11 mouse cellular contexts compared by ENCODE assay signal in the genomic region with DNA sequence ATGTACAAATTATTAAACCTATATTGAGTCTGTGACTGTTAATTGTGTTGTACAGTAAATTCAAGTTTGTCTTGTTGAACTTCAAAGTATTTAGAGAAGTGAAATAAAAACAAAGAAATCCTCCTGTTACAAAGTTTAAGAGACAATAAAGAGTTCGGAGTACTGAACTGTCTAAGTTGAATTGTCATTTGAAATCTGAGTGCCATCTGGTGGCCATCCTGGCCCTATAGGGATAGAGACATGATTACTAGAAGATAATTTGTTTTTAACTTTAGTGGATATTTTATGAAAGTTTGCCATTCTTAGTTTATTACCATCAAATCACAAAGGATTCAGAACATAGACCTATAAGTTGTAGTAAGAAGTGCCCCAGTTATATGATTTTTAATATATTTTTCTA.
DNase-seq lines count a peak whose midpoint lies in the region; ATAC-seq lines count a peak whose summit lies in the region.
"Had no signal": no experiment of that assay in that cellular context is flagged by ENCODE, and none has a peak within 500 bp of the region (broad histone marks: within the 10 kb centered on the region; RNA-seq: fewer than 3 reads in every experiment).

No protein-coding gene starts in this region.

- no peaks in the 10 kb centered on the region for H3K9me3 ChIP-seq in forebrain, embryonic 15.5 days
- no peaks in the 10 kb centered on the region for H3K9me3 ChIP-seq in forebrain, embryonic 16.5 days (ENCODE audit: control insufficient read depth, low read length)

- WGBS in forebrain, embryonic 15.5 days = 39% methylated on average over 1 of the region's 1 CpGs
- WGBS in forebrain, embryonic 16.5 days = 36% methylated on average over 1 of the region's 1 CpGs

- peak; percentile 39 to 47 for DNase-seq in left cerebral cortex, adult 18-20 months (ENCODE audit: low spot score in 2 of 2)
- DNase-seq in left cerebral cortex, adult 8-10 months (ENCODE audit: low spot score in 2 of 2) = no peak
- DNase-seq in embryo, embryonic 10.5 days (ENCODE audit: low spot score) = peak; percentile 52
- DNase-seq in right cerebral cortex, postnatal 25 days = peak; percentile 7
- no peak for DNase-seq in thymus, adult 18-20 months
- DNase-seq in adrenal gland, adult 18-20 months (ENCODE audit: low spot score in 2 of 2) = no peak
- DNase-seq: cerebellum, adult 9-10 months; gastrocnemius, postnatal 36 days; thymus, postnatal 36 days had no signal

- H3K4me3 ChIP-seq in forebrain, embryonic 15.5 days = no peak overlapping the region
- H3K4me3 ChIP-seq in forebrain, embryonic 16.5 days (replicated peaks; ENCODE audit: low read length) = no peak overlapping the region

- H3K9ac ChIP-seq in forebrain, embryonic 15.5 days (replicated peaks) = no peak overlapping the region
- H3K9ac ChIP-seq in forebrain, embryonic 16.5 days (replicated peaks; ENCODE audit: low read depth, low read length) = no peak overlapping the region

- no peaks in the 10 kb centered on the region for H3K36me3 ChIP-seq in forebrain, embryonic 15.5 days
- H3K36me3 ChIP-seq in forebrain, embryonic 16.5 days (ENCODE audit: control insufficient read depth, insufficient read depth) = no peaks in the 10 kb centered on the region

- no peaks in the 10 kb centered on the region for H3K4me1 ChIP-seq in forebrain, embryonic 15.5 days
- no peaks in the 10 kb centered on the region for H3K4me1 ChIP-seq in forebrain, embryonic 16.5 days (replicated peaks; ENCODE audit: control insufficient read depth, insufficient read depth, low read length)

- no peaks in the 10 kb centered on the region for H3K27me3 ChIP-seq in forebrain, embryonic 15.5 days
- no peaks in the 10 kb centered on the region for H3K27me3 ChIP-seq in forebrain, embryonic 16.5 days (replicated peaks; ENCODE audit: control insufficient read depth, insufficient read depth, low read length)

- ATAC-seq in forebrain, embryonic 15.5 days (replicated peaks) = peak; percentile 69; the same call in 1 of the 2 replicates
- no peak for ATAC-seq in forebrain, embryonic 16.5 days

- no peak overlapping the region for H3K27ac ChIP-seq in forebrain, embryonic 15.5 days (replicated peaks)
- H3K27ac ChIP-seq in forebrain, embryonic 16.5 days (ENCODE audit: low read length) = no peak overlapping the region

- no peak overlapping the region for H3K4me2 ChIP-seq in forebrain, embryonic 15.5 days (replicated peaks)
- no peak overlapping the region for H3K4me2 ChIP-seq in forebrain, embryonic 16.5 days (ENCODE audit: low read length)

Comparison
In these comparisons a context has a peak if more than half of its experiments do, and no peak if none do; other contexts are left out.
1. DNase-seq: peak in left cerebral cortex, adult 18-20 months (2 of 2), embryo, embryonic 10.5 days (single experiment) and right cerebral cortex, postnatal 25 days (single experiment); none in left cerebral cortex, adult 8-10 months (0 of 2), thymus, adult 18-20 months (0 of 2) and adrenal gland, adult 18-20 months (0 of 2).